Mouse (Mus musculus) midbrain, embryonic 13.5 days (tissue): ENCODE results near the gene St7. TPM values are rescaled to one million over a fixed set of nuclear protein-coding genes. Genes with fewer than 3 reads are reported as not detected.

Experiments
- ATAC-seq: fragments of 200-750 bp; cut with Nextera tagmentation; 2 replicates; pipeline ENCODE4 v1.8.0; 2017; ENCODE audit warnings: mild to moderate bottlenecking, moderate TSS enrichment, moderate library complexity
- H3K27ac ChIP-seq: fragments of 300-500 bp; sonication (generic); 2 replicates; pipeline ENCODE4 v1.5.1; 2015; ENCODE audit warnings: inconsistent platforms, mild to moderate bottlenecking, moderate library complexity
- H3K27me3 ChIP-seq: fragments of 300-500 bp; sonication (generic); 2 replicates; pipeline ENCODE4 v1.6.1; 2015; ENCODE audit warnings: mild to moderate bottlenecking, inconsistent platforms
- H3K36me3 ChIP-seq: fragments of 300-500 bp; sonication (generic); 2 replicates; pipeline ENCODE4 v1.6.1; 2015; ENCODE audit warnings: mild to moderate bottlenecking, inconsistent platforms
- H3K4me1 ChIP-seq: fragments of 300-500 bp; sonication (generic); replicated peaks from 2 replicates; pipeline ENCODE4 v1.6.1; 2015; ENCODE audit warnings: inconsistent platforms
- H3K4me2 ChIP-seq: fragments of 300-500 bp; sonication (generic); replicated peaks from 2 replicates; pipeline ENCODE4 v1.6.1; 2015; ENCODE audit warnings: moderate library complexity, mild to moderate bottlenecking, inconsistent platforms
- H3K4me3 ChIP-seq: fragments of 300-500 bp; sonication (generic); replicated peaks from 2 replicates; pipeline ENCODE4 v1.5.1; 2015; ENCODE audit warnings: mild to moderate bottlenecking, inconsistent platforms
- H3K9ac ChIP-seq: fragments of 300-500 bp; sonication (generic); replicated peaks from 2 replicates; pipeline ENCODE4 v1.6.1; 2015; ENCODE audit warnings: mild to moderate bottlenecking, inconsistent platforms
- H3K9me3 ChIP-seq: fragments of 300-500 bp; sonication (generic); 2 replicates; pipeline ENCODE4 v1.6.1; 2016; ENCODE audit warnings: mild to moderate bottlenecking, inconsistent platforms
- WGBS: fragments of 180-500 bp; shearing (Covaris S2); methylation state at CpG from one replicate; pipeline ENCODE4 v1.1.7; 2015; 5-methylcytosine and 5-hydroxymethylcytosine counted together
- polyA plus RNA-seq: library from polyadenylated mRNA; unstranded; fragments of >200 nt; fragmentation: Nextera tagmentation; extraction: Ambion mirVana; gene quantifications from 2 replicates; pipeline ENCODE4 v1.2.1, GENCODE M21; 2015

The St7 gene
- polyA plus RNA-seq, 1 experiment from 2014 or later: 63.0 TPM

GRCm38 (mm10) chr6:17978881-17979280 lies 286.1 kb downstream of the St7 start:
- H3K27ac ChIP-seq: no peak overlapping the region
- H3K4me3 ChIP-seq: no peak overlapping the region
- no peaks in the 10 kb centered on the region for H3K4me1 ChIP-seq
- ATAC-seq: no peak
- no peak overlapping the region for H3K9ac ChIP-seq
- 92% methylated on average over 3 of the region's 3 CpGs for WGBS
- H3K9me3 ChIP-seq: no peaks in the 10 kb centered on the region
- H3K36me3 ChIP-seq: no peaks in the 10 kb centered on the region
- no peaks in the 10 kb centered on the region for H3K27me3 ChIP-seq
- H3K4me2 ChIP-seq: no peak overlapping the region

- Histone ChIP-seq H3K4me3 (no peak overlapping the region), H3K27ac (no peak overlapping the region), H3K27me3 (no peaks in the 10 kb centered on the region), H3K4me2 (no peak overlapping the region), H3K36me3 (no peaks in the 10 kb centered on the region), H3K4me1 (no peaks in the 10 kb centered on the region), H3K9ac (no peak overlapping the region), H3K9me3 (no peaks in the 10 kb centered on the region)
- WGBS: 85% methylated on average over 1 of the region's 1 CpGs
- ATAC-seq: no peak
These were observed 286.6 kb downstream of the St7 start for GRCm38 (mm10) chr6:17979361-17979760.

GRCm38 (mm10) chr6:17990173-17991028 lies 297.7 kb downstream of the St7 start:
- Histone ChIP-seq H3K27me3 (no peaks in the 10 kb centered on the region), H3K9me3 (no peaks in the 10 kb centered on the region), H3K27ac (no peak overlapping the region), H3K4me1 (0 out of 2 replicates have a peak, but pooled peaks cover 2% of the 10 kb centered on the region), H3K4me2 (no peak overlapping the region), H3K4me3 (no peak overlapping the region), H3K9ac (no peak overlapping the region), H3K36me3 (no peaks in the 10 kb centered on the region)
- ATAC-seq: no peak
- WGBS: 94% methylated on average over 9 of the region's 9 CpGs

GRCm38 (mm10) chr6:17991625-17992024 lies 298.9 kb downstream of the St7 start:
- WGBS: 77% methylated on average over 7 of the region's 7 CpGs
- H3K36me3 ChIP-seq: no peaks in the 10 kb centered on the region
- H3K27ac ChIP-seq: no peak overlapping the region
- no peak overlapping the region for H3K4me2 ChIP-seq
- 0 out of 2 replicates have a peak, but pooled peaks cover 2% of the 10 kb centered on the region for H3K4me1 ChIP-seq
- no peaks in the 10 kb centered on the region for H3K9me3 ChIP-seq
- no peak for ATAC-seq
- H3K27me3 ChIP-seq: no peaks in the 10 kb centered on the region
- no peak overlapping the region for H3K9ac ChIP-seq
- H3K4me3 ChIP-seq: no peak overlapping the region

Other genes with a start within 250 kb of the St7 start
- gene Met, start 229.1 kb upstream of the St7 start, polyA plus RNA-seq: 0.89 TPM in 2 replicates
- 238 and 262 TPM in 2 replicates for gene Capza2, start 56.7 kb upstream of the St7 start, polyA plus RNA-seq